ENCODE assay signal across 9 mouse cellular contexts in the genomic region with DNA sequence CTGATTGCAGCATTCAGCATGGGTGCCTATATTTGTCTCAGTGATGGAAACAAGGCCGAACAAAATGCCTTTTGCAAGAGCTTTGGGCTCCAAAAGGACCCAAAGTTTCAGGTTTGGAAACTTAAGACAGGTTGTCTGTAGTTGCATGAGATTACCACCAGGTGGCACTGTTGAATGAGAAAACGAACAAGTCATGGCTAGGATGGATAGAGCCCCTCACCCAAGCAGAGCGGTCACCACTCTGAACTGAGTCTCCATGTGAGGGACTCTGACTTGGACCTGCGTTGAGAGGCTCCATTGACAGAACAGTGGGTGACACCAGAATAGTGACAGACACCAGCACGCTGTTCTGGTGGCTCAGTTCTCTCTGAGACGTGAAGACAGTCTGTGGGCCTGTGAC. TPM values are rescaled to one million over a fixed set of nuclear protein-coding genes. Genes with fewer than 3 reads are reported as not detected.
DNase-seq lines count a peak whose midpoint lies in the region; ATAC-seq and TF ChIP-seq lines count a peak whose summit lies in the region.
"Had no signal": no experiment of that assay in that cellular context is flagged by ENCODE, and none has a peak within 500 bp of the region (broad histone marks: within the 10 kb centered on the region; RNA-seq: fewer than 3 reads in every experiment).

No protein-coding gene starts in this region.

- POLR2A ChIA-PET in Patski (lab: Charles Lee) = no interaction called here

- 38% methylated on average over 6 of the region's 6 CpGs for WGBS in embryonic facial prominence, embryonic 14.5 days
- WGBS in intestine, embryonic 15.5 days = 35% methylated on average over 6 of the region's 6 CpGs
- WGBS in lung, embryonic 16.5 days = 26% methylated on average over 6 of the region's 6 CpGs

- TF ChIP-seq CTCF in Patski (IDR thresholded peaks at IDR 0.05) = peak; percentile 80

- no peaks in the 10 kb centered on the region for H3K9me3 ChIP-seq in embryonic facial prominence, embryonic 14.5 days (ENCODE audit: control insufficient read depth, low read length)
- no peaks in the 10 kb centered on the region for H3K9me3 ChIP-seq in intestine, embryonic 15.5 days
- no peaks in the 10 kb centered on the region for H3K9me3 ChIP-seq in lung, embryonic 16.5 days (ENCODE audit: control insufficient read depth, low read length)

- H3K4me1 ChIP-seq in embryonic facial prominence, embryonic 14.5 days (ENCODE audit: control insufficient read depth, insufficient read depth, low read length) = no peaks in the 10 kb centered on the region
- peaks cover 10% of the 10 kb centered on the region; the same call in 1 of the 2 replicates for H3K4me1 ChIP-seq in intestine, embryonic 15.5 days (replicated peaks)
- no peaks in the 10 kb centered on the region for H3K4me1 ChIP-seq in lung, embryonic 16.5 days (replicated peaks; ENCODE audit: control insufficient read depth, insufficient read depth, low read length)

- CTCF ChIA-PET in Patski (lab: Charles Lee) = interaction anchor here (0.7 to 4.3 kb wide), 11 partner anchors 14 to 359 kb away, joined by 3 to 20 read pairs (median 5); a partner anchor contains a TSS

- ATAC-seq in Patski = no peak
- no peak; the same call in 1 of the 2 replicates for ATAC-seq in embryonic facial prominence, embryonic 14.5 days (ENCODE audit: low read depth)
- peak; percentile 40; the same call in 1 of the 2 replicates for ATAC-seq in intestine, embryonic 15.5 days
- ATAC-seq in lung, embryonic 16.5 days (ENCODE audit: low read depth) = peak; percentile 72; the same call in 1 of the 2 replicates

- H3K4me2 ChIP-seq in embryonic facial prominence, embryonic 14.5 days (ENCODE audit: low read depth, low read length) = no peak overlapping the region
- no peak overlapping the region for H3K4me2 ChIP-seq in intestine, embryonic 15.5 days (replicated peaks)
- H3K4me2 ChIP-seq in lung, embryonic 16.5 days (ENCODE audit: low read depth, low read length) = no peak overlapping the region

- no peak overlapping the region for H3K4me3 ChIP-seq in embryonic facial prominence, embryonic 14.5 days (ENCODE audit: low read depth, low read length)
- no peak overlapping the region for H3K4me3 ChIP-seq in intestine, embryonic 15.5 days (replicated peaks)
- no peak overlapping the region for H3K4me3 ChIP-seq in lung, embryonic 16.5 days (ENCODE audit: low read length)
- H3K4me3 ChIP-seq: erythroblast, embryonic 14.5 days had no signal

- H3K27ac ChIP-seq in embryonic facial prominence, embryonic 14.5 days (replicated peaks; ENCODE audit: low read depth, low read length) = no peak overlapping the region
- no peak overlapping the region for H3K27ac ChIP-seq in intestine, embryonic 15.5 days
- H3K27ac ChIP-seq in lung, embryonic 16.5 days (ENCODE audit: low read length) = no peak overlapping the region

- no peaks in the 10 kb centered on the region for H3K36me3 ChIP-seq in embryonic facial prominence, embryonic 14.5 days (ENCODE audit: control insufficient read depth, insufficient read depth, low read length)
- H3K36me3 ChIP-seq in intestine, embryonic 15.5 days = no peaks in the 10 kb centered on the region
- H3K36me3 ChIP-seq in lung, embryonic 16.5 days (ENCODE audit: control insufficient read depth, insufficient read depth, low read length) = no peaks in the 10 kb centered on the region

- DNase-seq in layer of hippocampus, adult 11-12 months (ENCODE audit: low spot score) = peak; percentile 37
- no peak for DNase-seq in layer of hippocampus, adult 9-10 months (ENCODE audit: low spot score)
- DNase-seq in Patski (ENCODE audit: low read depth, low spot score) = no peak
- peak; percentile 66 for DNase-seq in embryonic facial prominence, embryonic 14.5 days (ENCODE audit: low spot score)
- peak; percentile 41 for DNase-seq in right cerebral cortex, postnatal 4 days
- no peak for DNase-seq in urinary bladder, postnatal 36 days (ENCODE audit: low spot score in 2 of 2)

- H3K27me3 ChIP-seq in Patski = peaks cover 10% of the 10 kb centered on the region
- H3K27me3 ChIP-seq in embryonic facial prominence, embryonic 14.5 days (replicated peaks; ENCODE audit: control insufficient read depth, insufficient read depth, low read length) = no peaks in the 10 kb centered on the region
- H3K27me3 ChIP-seq in intestine, embryonic 15.5 days (replicated peaks) = no peaks in the 10 kb centered on the region
- H3K27me3 ChIP-seq in lung, embryonic 16.5 days (ENCODE audit: control insufficient read depth, insufficient read depth, low read depth, low read length) = no peaks in the 10 kb centered on the region

- H3K9ac ChIP-seq in embryonic facial prominence, embryonic 14.5 days (ENCODE audit: low read depth, low read length) = no peak overlapping the region
- H3K9ac ChIP-seq in intestine, embryonic 15.5 days = no peak overlapping the region
- no peak overlapping the region for H3K9ac ChIP-seq in lung, embryonic 16.5 days (ENCODE audit: low read length)

- in situ Hi-C loops in Patski (cut with MboI; ENCODE audit: low pct_unique_long_range_greater_than_20kb) = no loop called here

RNA-seq across cellular contexts. Expression of a gene that starts 13.2 kb away (rescaled TPM):
- not detected for polyA plus RNA-seq in Patski (2021)
- not detected in 2 replicates for polyA plus RNA-seq in embryonic facial prominence, embryonic 14.5 days (2014; fragmentation: Nextera tagmentation; extraction: Ambion mirVana)
- not detected in 2 replicates for polyA plus RNA-seq in intestine, embryonic 15.5 days (2015; fragmentation: Nextera tagmentation; extraction: Ambion mirVana)
- polyA plus RNA-seq in lung, embryonic 16.5 days (2015; fragmentation: Nextera tagmentation; extraction: Ambion mirVana) = not detected in 2 replicates
- polyA plus RNA-seq: erythroblast, embryonic 14.5 days had no signal

RNA-seq across cellular contexts. Expression of a gene that starts 19.6 kb away (rescaled TPM):
- polyA plus RNA-seq in Patski (2021) = not detected
- not detected in 2 replicates for polyA plus RNA-seq in embryonic facial prominence, embryonic 14.5 days (2014; fragmentation: Nextera tagmentation; extraction: Ambion mirVana)
- polyA plus RNA-seq in intestine, embryonic 15.5 days (2015; fragmentation: Nextera tagmentation; extraction: Ambion mirVana) = not detected in 2 replicates
- not detected in 2 replicates for polyA plus RNA-seq in lung, embryonic 16.5 days (2015; fragmentation: Nextera tagmentation; extraction: Ambion mirVana)
- polyA plus RNA-seq: erythroblast, embryonic 14.5 days had no signal

RNA-seq across cellular contexts. Expression of a gene that starts 42.4 kb away (rescaled TPM):
- not detected for polyA plus RNA-seq in Patski (2021)
- not detected in 2 replicates for polyA plus RNA-seq in embryonic facial prominence, embryonic 14.5 days (2014; fragmentation: Nextera tagmentation; extraction: Ambion mirVana)
- polyA plus RNA-seq in intestine, embryonic 15.5 days (2015; fragmentation: Nextera tagmentation; extraction: Ambion mirVana) = not detected in 2 replicates
- polyA plus RNA-seq in lung, embryonic 16.5 days (2015; fragmentation: Nextera tagmentation; extraction: Ambion mirVana) = not detected in 2 replicates
- polyA plus RNA-seq: erythroblast, embryonic 14.5 days had no signal

RNA-seq across cellular contexts. Expression of a gene that starts 57.0 kb away (rescaled TPM):
- polyA plus RNA-seq in Patski (2021) = 325 TPM
- polyA plus RNA-seq in embryonic facial prominence, embryonic 14.5 days (2014; fragmentation: Nextera tagmentation; extraction: Ambion mirVana) = 3.0 and 3.3 TPM in 2 replicates
- 1.9 and 2.0 TPM in 2 replicates for polyA plus RNA-seq in intestine, embryonic 15.5 days (2015; fragmentation: Nextera tagmentation; extraction: Ambion mirVana)
- 5.6 and 7.5 TPM in 2 replicates for polyA plus RNA-seq in lung, embryonic 16.5 days (2015; fragmentation: Nextera tagmentation; extraction: Ambion mirVana)

RNA-seq across cellular contexts. Expression of a gene that starts 58.4 kb away (rescaled TPM):
- not detected for polyA plus RNA-seq in Patski (2021)
- not detected in 2 replicates for polyA plus RNA-seq in embryonic facial prominence, embryonic 14.5 days (2014; fragmentation: Nextera tagmentation; extraction: Ambion mirVana)
- polyA plus RNA-seq in intestine, embryonic 15.5 days (2015; fragmentation: Nextera tagmentation; extraction: Ambion mirVana) = not detected in 2 replicates
- not detected in 2 replicates for polyA plus RNA-seq in lung, embryonic 16.5 days (2015; fragmentation: Nextera tagmentation; extraction: Ambion mirVana)
- polyA plus RNA-seq: erythroblast, embryonic 14.5 days had no signal

Comparison
In these comparisons a context has a peak if more than half of its experiments do, and no peak if none do; other contexts are left out.
1. DNase-seq: peak in layer of hippocampus, adult 11-12 months (single experiment), embryonic facial prominence, embryonic 14.5 days (single experiment) and right cerebral cortex, postnatal 4 days (single experiment); none in layer of hippocampus, adult 9-10 months (single experiment), Patski (single experiment) and urinary bladder, postnatal 36 days (0 of 2).
2. ATAC-seq: peak in intestine, embryonic 15.5 days (single experiment) and lung, embryonic 16.5 days (single experiment); none in Patski (single experiment) and embryonic facial prominence, embryonic 14.5 days (single experiment).